Mouse (Mus musculus): ENCODE results near the gene Ugt1a2. TPM values are rescaled to one million over a fixed set of nuclear protein-coding genes. Genes with fewer than 3 reads are reported as not detected.

Gene Ugt1a2
- polyA plus RNA-seq, 1 experiment from 2014 or later = not detected

DNA sequence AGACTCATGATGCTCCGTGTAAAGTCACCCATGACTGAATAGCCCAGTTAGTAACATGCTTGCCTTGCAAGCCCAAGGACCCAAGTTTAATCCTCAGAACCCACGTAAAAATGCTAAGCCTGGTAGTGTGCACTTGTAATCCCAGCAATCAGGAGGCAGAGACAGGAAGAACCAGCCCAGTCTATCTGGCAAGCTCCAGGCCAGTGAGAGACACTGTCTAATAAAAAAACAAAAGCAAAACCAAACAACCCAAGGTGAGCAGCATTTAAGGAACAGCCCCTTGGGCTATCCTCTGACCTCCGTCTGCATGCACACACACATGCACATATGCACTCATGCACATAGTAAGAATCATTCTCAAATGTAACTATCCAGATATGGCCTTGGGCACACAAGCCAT, 29.2 kb downstream of the Ugt1a2 start:
- Histone ChIP-seq H3K9me3 (replicated peaks; ENCODE audit: control insufficient read depth, low read length) (peaks cover 92% of the 10 kb centered on the region), H3K36me3 (ENCODE audit: control insufficient read depth, insufficient read depth, low read length) (no peaks in the 10 kb centered on the region), H3K27me3 (ENCODE audit: control insufficient read depth, insufficient read depth, low read length) (no peaks in the 10 kb centered on the region), H3K4me3 (ENCODE audit: low read depth, low read length) (no peak overlapping the region), H3K9ac (ENCODE audit: low read depth, low read length) (no peak overlapping the region), H3K4me2 (no peak overlapping the region), H3K27ac (ENCODE audit: low read depth, low read length) (no peak overlapping the region), H3K4me1 (ENCODE audit: control insufficient read depth, insufficient read depth, low read length) (no peaks in the 10 kb centered on the region)
- WGBS (ENCODE audit: insufficient replicate concordance) = 71% methylated on average over 3 of the region's 3 CpGs
- ATAC-seq (replicated peaks; ENCODE audit: insufficient number of reproducible peaks, low FRiP score, low TSS enrichment) = no peak

DNA sequence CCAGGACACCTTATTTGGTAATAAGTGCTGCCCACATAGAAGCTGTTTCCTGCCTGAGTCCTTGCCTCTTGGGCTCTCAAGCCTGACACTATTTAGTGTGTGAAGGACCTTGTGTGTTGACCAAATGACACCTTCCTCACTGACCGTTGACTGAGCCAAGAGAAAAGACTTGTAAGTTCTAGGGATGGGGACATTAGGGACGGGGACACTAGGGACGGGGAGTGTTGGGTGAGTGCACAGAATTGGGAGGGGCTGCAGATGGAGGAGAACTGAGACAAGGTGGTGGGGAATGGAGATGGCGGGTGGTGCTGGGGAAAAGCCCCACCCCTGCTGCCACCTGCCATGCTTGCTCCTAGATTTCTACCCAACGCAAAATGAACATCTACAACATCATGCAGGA, 29.6 kb downstream of the Ugt1a2 start:
- Histone ChIP-seq H3K9ac (ENCODE audit: low read depth, low read length) (no peak overlapping the region), H3K4me1 (ENCODE audit: control insufficient read depth, insufficient read depth, low read length) (no peaks in the 10 kb centered on the region), H3K27me3 (ENCODE audit: control insufficient read depth, insufficient read depth, low read length) (no peaks in the 10 kb centered on the region), H3K4me2 (no peak overlapping the region), H3K4me3 (ENCODE audit: low read depth, low read length) (no peak overlapping the region), H3K9me3 (replicated peaks; ENCODE audit: control insufficient read depth, low read length) (peaks cover 96% of the 10 kb centered on the region), H3K27ac (ENCODE audit: low read depth, low read length) (no peak overlapping the region), H3K36me3 (ENCODE audit: control insufficient read depth, insufficient read depth, low read length) (no peaks in the 10 kb centered on the region)
- 76% methylated on average over 5 of the region's 5 CpGs for WGBS (ENCODE audit: insufficient replicate concordance)
- ATAC-seq (replicated peaks; ENCODE audit: insufficient number of reproducible peaks, low FRiP score, low TSS enrichment) = 0 out of 2 replicates have a peak, but pooled peaks have one; percentile 3

DNA sequence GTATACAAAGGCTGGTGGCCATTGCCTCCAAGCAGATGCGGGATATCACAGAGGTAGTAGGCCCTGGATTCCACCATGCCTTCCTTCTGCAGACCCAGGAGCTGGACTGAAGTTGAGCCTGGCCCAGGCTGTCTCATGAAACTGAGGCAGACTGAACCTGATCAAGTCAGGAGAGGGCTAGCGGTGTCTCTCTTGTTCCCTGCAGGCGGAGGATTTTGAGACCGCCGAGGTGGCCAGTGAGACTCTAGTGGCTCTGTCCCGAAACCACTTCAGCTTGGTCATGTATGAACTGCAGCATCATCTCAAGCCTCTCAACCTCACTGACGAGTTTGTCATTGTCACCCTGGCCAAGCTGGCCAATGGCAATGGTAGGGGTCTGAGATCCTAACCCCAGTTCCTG, 30.0 kb downstream of the Ugt1a2 start:
- ATAC-seq (replicated peaks; ENCODE audit: insufficient number of reproducible peaks, low FRiP score, low TSS enrichment) = no peak
- H3K4me2 ChIP-seq = no peak overlapping the region
- H3K9me3 ChIP-seq (replicated peaks; ENCODE audit: control insufficient read depth, low read length) = peaks cover 99% of the 10 kb centered on the region
- no peak overlapping the region for H3K4me3 ChIP-seq (ENCODE audit: low read depth, low read length)
- H3K9ac ChIP-seq (ENCODE audit: low read depth, low read length) = no peak overlapping the region
- H3K27ac ChIP-seq (ENCODE audit: low read depth, low read length) = no peak overlapping the region
- H3K36me3 ChIP-seq (ENCODE audit: control insufficient read depth, insufficient read depth, low read length) = no peaks in the 10 kb centered on the region
- no peaks in the 10 kb centered on the region for H3K4me1 ChIP-seq (ENCODE audit: control insufficient read depth, insufficient read depth, low read length)
- 69% methylated on average over 7 of the region's 7 CpGs for WGBS (ENCODE audit: insufficient replicate concordance)
- no peaks in the 10 kb centered on the region for H3K27me3 ChIP-seq (ENCODE audit: control insufficient read depth, insufficient read depth, low read length)

DNA sequence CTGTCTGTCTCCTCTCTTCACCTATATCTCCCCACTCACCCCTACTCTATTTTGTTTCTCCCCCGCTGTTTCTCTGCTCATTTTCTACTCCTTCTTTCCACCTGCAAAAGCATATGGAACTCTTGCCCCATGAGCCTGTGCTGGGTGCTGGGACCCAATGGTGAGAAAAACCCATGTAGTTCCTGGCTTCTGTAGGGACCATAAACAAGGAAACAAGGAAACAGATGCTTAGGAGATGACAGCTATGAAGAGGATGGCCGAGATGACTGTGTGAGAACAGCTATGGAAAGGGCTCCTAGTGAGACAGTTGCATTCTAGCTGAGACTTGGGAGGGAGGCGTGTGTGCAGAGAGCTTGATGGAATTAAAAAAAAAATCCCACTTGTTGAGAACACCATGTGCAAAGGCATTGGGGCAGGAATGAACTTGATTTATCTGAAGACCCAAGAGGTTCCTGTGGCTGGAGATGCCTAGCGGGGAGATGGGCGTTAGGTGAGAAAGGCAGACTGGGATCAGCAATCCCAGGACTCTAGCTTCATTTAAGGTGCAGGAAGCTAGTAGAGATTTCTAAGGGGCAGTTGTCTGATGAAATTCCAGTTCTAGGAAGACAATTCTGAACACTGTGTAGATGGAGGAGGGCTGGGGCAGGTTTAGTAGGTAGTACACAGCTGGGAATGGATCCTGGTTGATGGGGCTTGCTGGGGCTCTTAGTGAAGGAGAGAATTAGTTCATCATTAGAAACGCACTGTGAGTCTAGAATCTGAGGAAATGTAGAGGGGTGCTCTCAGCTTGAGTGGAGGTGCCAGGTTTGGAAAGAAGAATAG, 30.8 kb downstream of the Ugt1a2 start:
- Histone ChIP-seq H3K36me3 (ENCODE audit: control insufficient read depth, insufficient read depth, low read length) (no peaks in the 10 kb centered on the region), H3K9me3 (replicated peaks; ENCODE audit: control insufficient read depth, low read length) (peaks cover 99% of the 10 kb centered on the region), H3K27ac (ENCODE audit: low read depth, low read length) (no peak overlapping the region), H3K27me3 (ENCODE audit: control insufficient read depth, insufficient read depth, low read length) (no peaks in the 10 kb centered on the region), H3K9ac (ENCODE audit: low read depth, low read length) (no peak overlapping the region), H3K4me2 (no peak overlapping the region), H3K4me1 (ENCODE audit: control insufficient read depth, insufficient read depth, low read length) (no peaks in the 10 kb centered on the region), H3K4me3 (ENCODE audit: low read depth, low read length) (no peak overlapping the region)
- ATAC-seq (replicated peaks; ENCODE audit: insufficient number of reproducible peaks, low FRiP score, low TSS enrichment) = no peak
- WGBS (ENCODE audit: insufficient replicate concordance) = 69% methylated on average over 6 of the region's 6 CpGs

DNA sequence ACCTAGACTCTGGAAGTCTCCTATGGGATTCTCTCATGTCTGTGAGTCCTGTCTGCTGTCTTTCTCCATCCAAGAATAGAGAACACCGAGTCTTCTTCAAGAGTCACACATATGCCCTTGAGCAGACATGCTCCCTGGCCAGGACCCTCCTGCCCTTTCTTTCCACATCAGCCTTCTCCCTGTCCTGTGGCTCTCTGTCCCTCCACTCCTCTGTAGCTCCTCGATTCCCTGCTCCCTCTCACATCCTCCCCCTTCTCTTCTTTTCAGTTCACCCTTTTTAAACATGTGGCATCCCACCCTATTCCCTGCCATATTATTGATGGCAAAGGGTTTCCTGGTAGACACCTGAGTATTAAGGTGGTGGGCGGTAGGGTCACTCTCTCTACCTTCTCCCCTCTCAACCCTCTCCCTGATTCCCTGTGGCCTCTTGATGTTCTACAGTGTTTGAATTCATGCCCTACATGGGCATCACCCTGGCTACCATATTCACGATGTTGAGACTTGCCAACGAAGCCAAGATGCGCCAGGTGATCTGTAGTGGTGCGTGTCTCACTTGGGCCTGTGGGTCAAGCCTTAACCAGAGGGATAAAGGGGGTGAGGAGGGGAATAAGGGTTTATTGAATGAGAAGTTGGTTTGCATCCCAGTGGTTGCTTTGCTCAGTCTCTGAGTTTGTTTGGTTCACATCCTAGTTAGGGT, 31.6 kb downstream of the Ugt1a2 start:
- Histone ChIP-seq H3K4me1 (ENCODE audit: control insufficient read depth, insufficient read depth, low read length) (no peaks in the 10 kb centered on the region), H3K9me3 (replicated peaks; ENCODE audit: control insufficient read depth, low read length) (peaks cover 96% of the 10 kb centered on the region), H3K4me2 (no peak overlapping the region), H3K9ac (ENCODE audit: low read depth, low read length) (no peak overlapping the region), H3K27ac (ENCODE audit: low read depth, low read length) (no peak overlapping the region), H3K36me3 (ENCODE audit: control insufficient read depth, insufficient read depth, low read length) (no peaks in the 10 kb centered on the region), H3K27me3 (ENCODE audit: control insufficient read depth, insufficient read depth, low read length) (no peaks in the 10 kb centered on the region), H3K4me3 (ENCODE audit: low read depth, low read length) (no peak overlapping the region)
- ATAC-seq (replicated peaks; ENCODE audit: insufficient number of reproducible peaks, low FRiP score, low TSS enrichment) = no peak
- WGBS (ENCODE audit: insufficient replicate concordance) = 60% methylated on average over 7 of the region's 7 CpGs

DNA sequence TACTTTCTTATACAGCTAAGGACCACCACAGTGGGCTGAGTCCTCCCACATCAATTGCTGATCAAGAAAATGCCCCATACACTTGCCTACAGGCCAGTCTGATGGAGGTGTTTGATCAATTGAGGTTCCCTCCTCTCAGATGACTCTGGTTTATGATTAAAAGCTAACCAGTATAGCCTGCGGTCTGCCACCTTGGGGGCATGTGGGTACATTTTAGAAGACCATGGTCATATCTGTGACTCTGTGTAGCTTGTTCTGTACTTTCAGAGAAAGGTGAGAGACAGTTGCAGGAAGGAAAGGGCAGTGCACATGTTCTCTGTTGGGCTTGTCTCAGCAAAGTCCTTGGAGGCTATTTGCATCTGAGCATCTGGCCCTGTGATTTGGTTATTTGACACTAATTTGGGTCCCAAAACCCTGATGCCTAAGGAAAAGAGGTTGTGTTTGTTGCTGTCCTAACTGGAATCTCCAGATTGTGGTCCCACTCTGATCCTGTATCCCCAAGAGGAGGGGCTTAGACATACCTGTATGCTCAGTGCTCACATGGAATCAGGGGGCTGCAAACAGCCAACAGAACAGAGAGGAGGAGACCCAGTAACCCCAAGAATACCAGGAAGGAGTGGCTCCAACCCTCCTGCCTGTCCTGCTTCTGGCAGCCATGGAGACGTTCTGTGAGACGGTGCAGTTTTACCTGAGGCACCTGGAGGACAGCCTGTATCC, 32.4 kb downstream of the Ugt1a2 start:
- Histone ChIP-seq H3K4me1 (ENCODE audit: control insufficient read depth, insufficient read depth, low read length) (no peaks in the 10 kb centered on the region), H3K4me2 (no peak overlapping the region), H3K36me3 (ENCODE audit: control insufficient read depth, insufficient read depth, low read length) (no peaks in the 10 kb centered on the region), H3K27ac (ENCODE audit: low read depth, low read length) (no peak overlapping the region), H3K9me3 (replicated peaks; ENCODE audit: control insufficient read depth, low read length) (peaks cover 97% of the 10 kb centered on the region), H3K27me3 (ENCODE audit: control insufficient read depth, insufficient read depth, low read length) (no peaks in the 10 kb centered on the region), H3K4me3 (ENCODE audit: low read depth, low read length) (no peak overlapping the region), H3K9ac (ENCODE audit: low read depth, low read length) (no peak overlapping the region)
- ATAC-seq (replicated peaks; ENCODE audit: insufficient number of reproducible peaks, low FRiP score, low TSS enrichment) = no peak
- 51% methylated on average over 3 of the region's 3 CpGs for WGBS (ENCODE audit: insufficient replicate concordance)

DNA sequence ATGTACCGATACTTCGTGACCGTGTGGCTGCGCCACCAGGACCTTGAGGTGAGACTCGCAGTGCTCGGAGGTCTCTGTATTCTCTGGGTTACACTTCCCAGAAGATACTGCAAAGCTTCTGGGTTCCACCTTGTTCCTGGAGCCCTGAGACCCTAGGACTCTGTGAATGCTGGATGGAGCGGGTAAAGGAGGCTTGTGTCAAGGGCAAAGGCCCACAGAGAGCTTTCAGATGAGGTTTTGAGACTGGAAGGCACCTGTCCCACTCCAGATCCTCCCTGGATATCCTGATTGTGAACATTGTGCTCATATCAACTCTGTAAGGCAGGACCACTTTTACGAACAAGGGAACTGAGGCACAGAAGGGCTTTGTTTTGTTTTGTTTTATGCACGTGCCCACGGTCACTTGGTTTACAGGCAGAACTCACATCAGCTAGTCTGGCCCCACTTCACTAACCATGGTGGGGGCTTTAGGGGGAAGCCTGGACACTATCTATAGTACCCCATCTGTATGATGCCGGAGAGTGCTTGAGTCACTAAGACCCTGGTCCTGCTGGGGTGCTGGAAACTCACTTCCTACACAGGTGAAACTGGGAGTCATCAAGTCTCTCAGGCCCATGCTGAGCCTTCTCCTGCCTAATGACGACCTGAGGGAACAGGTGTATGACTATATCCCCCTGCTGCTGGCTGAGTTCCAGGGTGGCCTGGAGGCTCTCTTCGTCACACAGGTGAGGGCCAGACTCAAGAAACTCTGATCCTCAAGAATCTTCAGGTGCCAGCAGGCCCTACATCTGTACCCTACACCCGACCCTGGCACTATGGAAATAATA, 33.2 kb downstream of the Ugt1a2 start:
- Histone ChIP-seq H3K4me2 (no peak overlapping the region), H3K9me3 (replicated peaks; ENCODE audit: control insufficient read depth, low read length) (peaks cover 97% of the 10 kb centered on the region), H3K36me3 (ENCODE audit: control insufficient read depth, insufficient read depth, low read length) (no peaks in the 10 kb centered on the region), H3K27me3 (ENCODE audit: control insufficient read depth, insufficient read depth, low read length) (no peaks in the 10 kb centered on the region), H3K27ac (ENCODE audit: low read depth, low read length) (no peak overlapping the region), H3K4me3 (ENCODE audit: low read depth, low read length) (no peak overlapping the region), H3K4me1 (ENCODE audit: control insufficient read depth, insufficient read depth, low read length) (no peaks in the 10 kb centered on the region), H3K9ac (ENCODE audit: low read depth, low read length) (no peak overlapping the region)
- no peak for ATAC-seq (replicated peaks; ENCODE audit: insufficient number of reproducible peaks, low FRiP score, low TSS enrichment)
- WGBS (ENCODE audit: insufficient replicate concordance) = 66% methylated on average over 14 of the region's 14 CpGs

DNA sequence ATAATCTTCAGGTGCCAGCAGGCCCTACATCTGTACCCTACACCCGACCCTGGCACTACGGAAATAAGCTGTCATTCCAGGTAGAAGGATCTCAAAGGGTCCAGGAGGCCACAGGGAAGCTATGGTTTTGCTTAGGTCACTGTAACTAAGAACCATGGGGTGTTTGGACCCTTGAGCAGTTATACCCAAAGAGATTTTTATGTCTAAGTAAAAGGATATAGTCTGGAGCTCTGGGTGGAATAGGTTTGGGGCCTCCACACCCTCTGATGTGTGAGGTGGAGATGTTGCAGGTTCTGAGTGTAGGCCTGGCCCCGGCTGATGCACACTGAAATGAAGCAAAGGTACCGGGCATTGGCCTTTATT, 33.8 kb downstream of the Ugt1a2 start:
- Histone ChIP-seq H3K9ac (ENCODE audit: low read depth, low read length) (no peak overlapping the region), H3K27ac (ENCODE audit: low read depth, low read length) (no peak overlapping the region), H3K36me3 (ENCODE audit: control insufficient read depth, insufficient read depth, low read length) (no peaks in the 10 kb centered on the region), H3K4me2 (no peak overlapping the region), H3K27me3 (ENCODE audit: control insufficient read depth, insufficient read depth, low read length) (no peaks in the 10 kb centered on the region), H3K4me1 (ENCODE audit: control insufficient read depth, insufficient read depth, low read length) (no peaks in the 10 kb centered on the region), H3K4me3 (ENCODE audit: low read depth, low read length) (no peak overlapping the region), H3K9me3 (replicated peaks; ENCODE audit: control insufficient read depth, low read length) (peaks cover 97% of the 10 kb centered on the region)
- WGBS (ENCODE audit: insufficient replicate concordance) = 62% methylated on average over 4 of the region's 4 CpGs
- no peak for ATAC-seq (replicated peaks; ENCODE audit: insufficient number of reproducible peaks, low FRiP score, low TSS enrichment)

Measured in heart, embryonic 11.5 days (tissue).